ENCODE assay signal across 31 mouse cellular contexts in the genomic region with DNA sequence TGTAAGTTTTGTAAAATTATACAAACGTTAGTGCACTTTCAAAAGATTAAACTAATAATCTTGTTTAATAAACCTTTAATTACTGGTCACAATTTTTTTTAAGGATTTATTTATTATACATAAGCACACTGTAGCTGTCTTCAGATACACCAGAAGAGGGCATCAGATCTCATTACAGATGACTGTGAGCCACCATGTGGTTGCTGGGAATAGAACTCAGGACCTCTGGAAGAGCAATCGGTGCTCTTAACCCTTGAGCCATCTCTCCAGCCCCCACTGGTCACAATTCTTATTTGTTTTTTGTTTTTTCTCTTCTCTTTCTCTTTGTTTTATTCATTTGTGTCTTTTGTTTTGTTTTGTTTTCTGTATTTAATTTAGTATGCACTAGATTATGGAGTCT. TPM values are rescaled to one million over a fixed set of nuclear protein-coding genes. Genes with fewer than 3 reads are reported as not detected.
DNase-seq lines count a peak whose midpoint lies in the region; ATAC-seq and TF ChIP-seq lines count a peak whose summit lies in the region.
"Had no signal": no experiment of that assay in that cellular context is flagged by ENCODE, and none has a peak within 500 bp of the region (broad histone marks: within the 10 kb centered on the region; RNA-seq: fewer than 3 reads in every experiment).

No protein-coding gene starts in this region.

- 76% methylated on average over 2 of the region's 2 CpGs for WGBS in intestine, postnatal 0 days
- WGBS in intestine, embryonic 16.5 days: 83% methylated on average over 2 of the region's 2 CpGs
- 85% methylated on average over 2 of the region's 2 CpGs for WGBS in lung, postnatal 0 days
- WGBS in stomach, postnatal 0 days: 78% methylated on average over 2 of the region's 2 CpGs

- H3K9ac ChIP-seq in intestine, postnatal 0 days (ENCODE audit: low read depth, low read length): no peak overlapping the region
- H3K9ac ChIP-seq in intestine, embryonic 16.5 days (ENCODE audit: low read depth, low read length): no peak overlapping the region
- no peak overlapping the region for H3K9ac ChIP-seq in lung, postnatal 0 days (replicated peaks; ENCODE audit: low read depth)
- no peak overlapping the region for H3K9ac ChIP-seq in stomach, postnatal 0 days (ENCODE audit: low read length)
- H3K9ac ChIP-seq: heart, embryonic 12.5 days; heart, embryonic 15.5 days; hindbrain, embryonic 13.5 days had no signal

- H3K9me3 ChIP-seq in intestine, postnatal 0 days (ENCODE audit: control insufficient read depth): no peaks in the 10 kb centered on the region
- H3K9me3 ChIP-seq in intestine, embryonic 16.5 days (ENCODE audit: control insufficient read depth, low read length): no peaks in the 10 kb centered on the region
- H3K9me3 ChIP-seq in lung, postnatal 0 days (ENCODE audit: low read length): no peaks in the 10 kb centered on the region
- H3K9me3 ChIP-seq in stomach, postnatal 0 days (ENCODE audit: control insufficient read depth, low read length): no peaks in the 10 kb centered on the region
- H3K9me3 ChIP-seq: forebrain, embryonic 10.5 days; forebrain, embryonic 13.5 days; heart, embryonic 12.5 days; heart, embryonic 15.5 days; hindbrain, embryonic 13.5 days had no signal

- no peak overlapping the region for H3K27ac ChIP-seq in intestine, postnatal 0 days (ENCODE audit: low read depth, low read length)
- no peak overlapping the region for H3K27ac ChIP-seq in intestine, embryonic 16.5 days (ENCODE audit: low read length)
- no peak overlapping the region for H3K27ac ChIP-seq in left cerebral cortex, adult 2 months
- H3K27ac ChIP-seq in lung, postnatal 0 days (ENCODE audit: low read length): no peak overlapping the region
- H3K27ac ChIP-seq in stomach, postnatal 0 days (replicated peaks): no peak overlapping the region
- H3K27ac ChIP-seq: forebrain, embryonic 10.5 days; forebrain, embryonic 13.5 days; heart, embryonic 15.5 days; hindbrain, embryonic 13.5 days had no signal

- no peaks in the 10 kb centered on the region for H3K27me3 ChIP-seq in intestine, postnatal 0 days (replicated peaks; ENCODE audit: control insufficient read depth, insufficient read depth, low read length)
- no peaks in the 10 kb centered on the region for H3K27me3 ChIP-seq in intestine, embryonic 16.5 days (replicated peaks; ENCODE audit: control insufficient read depth, insufficient read depth, low read length)
- H3K27me3 ChIP-seq in lung, postnatal 0 days (replicated peaks; ENCODE audit: insufficient read depth, low read length): no peaks in the 10 kb centered on the region
- no peaks in the 10 kb centered on the region for H3K27me3 ChIP-seq in stomach, postnatal 0 days (ENCODE audit: control insufficient read depth, insufficient read depth, low read length)
- H3K27me3 ChIP-seq: forebrain, embryonic 13.5 days; heart, embryonic 12.5 days; heart, embryonic 15.5 days; hindbrain, embryonic 13.5 days had no signal

- no peak for TF ChIP-seq EP300 in lung, postnatal 0 days (IDR thresholded peaks at IDR 0.05)
- TF ChIP-seq EP300 in stomach, postnatal 0 days (optimal IDR thresholded peaks at IDR 0.05): no peak

- H3K4me2 ChIP-seq in intestine, postnatal 0 days (replicated peaks; ENCODE audit: low read depth): no peak overlapping the region
- no peak overlapping the region for H3K4me2 ChIP-seq in intestine, embryonic 16.5 days (ENCODE audit: low read depth, low read length)
- no peak overlapping the region for H3K4me2 ChIP-seq in lung, postnatal 0 days (replicated peaks; ENCODE audit: low read depth, low read length)
- no peak overlapping the region for H3K4me2 ChIP-seq in stomach, postnatal 0 days (replicated peaks; ENCODE audit: low read depth)
- H3K4me2 ChIP-seq: forebrain, embryonic 13.5 days; heart, embryonic 12.5 days; heart, embryonic 15.5 days; hindbrain, embryonic 13.5 days had no signal

- DNase-seq in left cerebral cortex, adult 2 months (ENCODE audit: extremely low spot score in 1 of 2, low spot score in 2 of 2): no peak
- no peak for DNase-seq in left cerebral cortex, adult 9 months (ENCODE audit: low spot score in 2 of 2)
- DNase-seq in lung, postnatal 0 days (ENCODE audit: low spot score): no peak
- no peak for DNase-seq in lung, postnatal 36 days
- DNase-seq in stomach, postnatal 0 days (ENCODE audit: low spot score): no peak
- DNase-seq in spleen, postnatal 4 days (ENCODE audit: low spot score in 2 of 2): no peak
- DNase-seq: adrenal gland, postnatal 10 days; adrenal gland, postnatal 36 days; cerebellum, adult 18-20 months; cerebellum, adult 9-10 months; cerebellum, postnatal 14 days; gastrocnemius, postnatal 10 days; gastrocnemius, postnatal 36 days; heart, postnatal 10 days had no signal

- TF ChIP-seq CTCF in intestine, postnatal 0 days (IDR thresholded peaks at IDR 0.05; ENCODE audit: low read depth): peak; percentile 20; the same call in 1 of the 2 replicates
- TF ChIP-seq CTCF in left cerebral cortex, adult 2 months (IDR thresholded peaks at IDR 0.05): peak; percentile 3; the same call in 1 of the 2 replicates
- TF ChIP-seq CTCF in lung, postnatal 0 days (IDR thresholded peaks at IDR 0.05): peak; percentile 7; the same call in 1 of the 2 replicates
- TF ChIP-seq CTCF in stomach, postnatal 0 days (IDR thresholded peaks at IDR 0.05; ENCODE audit: low read depth): peak; percentile 38

- peaks cover under 1% of the 10 kb centered on the region; the same call in 1 of the 2 replicates for H3K36me3 ChIP-seq in intestine, postnatal 0 days (ENCODE audit: control insufficient read depth, insufficient read depth)
- H3K36me3 ChIP-seq in intestine, embryonic 16.5 days (ENCODE audit: control insufficient read depth, insufficient read depth, low read length): no peaks in the 10 kb centered on the region
- H3K36me3 ChIP-seq in lung, postnatal 0 days (ENCODE audit: insufficient read depth, low read length): no peaks in the 10 kb centered on the region
- no peaks in the 10 kb centered on the region for H3K36me3 ChIP-seq in stomach, postnatal 0 days (ENCODE audit: control insufficient read depth, insufficient read depth, low read length)
- H3K36me3 ChIP-seq: heart, embryonic 15.5 days had no signal

- no peak overlapping the region for H3K4me3 ChIP-seq in intestine, postnatal 0 days (ENCODE audit: low read depth, low read length)
- H3K4me3 ChIP-seq in intestine, embryonic 16.5 days (ENCODE audit: low read length): no peak overlapping the region
- no peak overlapping the region for H3K4me3 ChIP-seq in left cerebral cortex, adult 2 months
- no peak overlapping the region for H3K4me3 ChIP-seq in lung, postnatal 0 days (ENCODE audit: low read depth, low read length)
- no peak overlapping the region for H3K4me3 ChIP-seq in stomach, postnatal 0 days (ENCODE audit: low read depth, low read length)
- H3K4me3 ChIP-seq: forebrain, embryonic 10.5 days; forebrain, embryonic 13.5 days; heart, embryonic 12.5 days; heart, embryonic 15.5 days; hindbrain, embryonic 13.5 days had no signal

- ATAC-seq in intestine, postnatal 0 days: no peak
- no peak for ATAC-seq in intestine, embryonic 16.5 days
- no peak for ATAC-seq in lung, postnatal 0 days
- ATAC-seq in stomach, postnatal 0 days (ENCODE audit: low FRiP score, low TSS enrichment): no peak
- ATAC-seq: CD4-positive, CD25-positive, alpha-beta regulatory T cell, adult 4 months; forebrain, embryonic 13.5 days; forebrain, embryonic 16.5 days; hindbrain, embryonic 16.5 days had no signal

- intact Hi-C loops in left cerebral cortex, adult 2 months (cut with DNase I): no loop called here

- H3K4me1 ChIP-seq in intestine, postnatal 0 days (replicated peaks; ENCODE audit: control insufficient read depth, insufficient read depth, low read length): no peaks in the 10 kb centered on the region
- H3K4me1 ChIP-seq in intestine, embryonic 16.5 days (ENCODE audit: control insufficient read depth, insufficient read depth, low read length): peaks cover 7% of the 10 kb centered on the region
- H3K4me1 ChIP-seq in lung, postnatal 0 days (ENCODE audit: insufficient read depth, low read depth, low read length): no peaks in the 10 kb centered on the region
- no peaks in the 10 kb centered on the region for H3K4me1 ChIP-seq in stomach, postnatal 0 days (replicated peaks; ENCODE audit: control insufficient read depth, insufficient read depth)

RNA-seq across cellular contexts. Expression of gene Brca2, which starts 2.8 kb away (rescaled TPM):
- polyA plus RNA-seq in intestine, postnatal 0 days (2015; fragmentation: Nextera tagmentation; extraction: Ambion mirVana): 6.6 and 6.7 TPM in 2 replicates
- polyA plus RNA-seq in intestine, embryonic 16.5 days (2015; fragmentation: Nextera tagmentation; extraction: Ambion mirVana): 12.8 TPM in 2 replicates
- 10 to 100 TPM in 1 of 2 experiments, 1 to 10 TPM in 1; 8.2 to 11.2 TPM for total RNA-seq in left cerebral cortex, adult 2 months (2021)
- 5.3 and 6.5 TPM in 2 replicates for polyA plus RNA-seq in lung, postnatal 0 days (2015; fragmentation: Nextera tagmentation; extraction: Ambion mirVana)
- polyA plus RNA-seq in stomach, postnatal 0 days (2015; fragmentation: Nextera tagmentation; extraction: Ambion mirVana): 6.1 and 6.6 TPM in 2 replicates

RNA-seq across cellular contexts. Expression of gene Zar1l, which starts 7.3 kb away (rescaled TPM):
- polyA plus RNA-seq in intestine, postnatal 0 days (2015; fragmentation: Nextera tagmentation; extraction: Ambion mirVana): not detected in 2 replicates
- polyA plus RNA-seq in intestine, embryonic 16.5 days (2015; fragmentation: Nextera tagmentation; extraction: Ambion mirVana): not detected in 2 replicates
- total RNA-seq in left cerebral cortex, adult 2 months (2021): 1 to 10 TPM in 1 of 2 experiments, under 1 TPM in 1; 0.68 to 1.2 TPM
- not detected in 2 replicates for polyA plus RNA-seq in lung, postnatal 0 days (2015; fragmentation: Nextera tagmentation; extraction: Ambion mirVana)
- not detected in 2 replicates for polyA plus RNA-seq in stomach, postnatal 0 days (2015; fragmentation: Nextera tagmentation; extraction: Ambion mirVana)
- total RNA-seq: adrenal gland, adult 18-20 months; adrenal gland, postnatal 10 days; adrenal gland, postnatal 36 days; gastrocnemius, adult 18-20 months; gastrocnemius, postnatal 10 days; gastrocnemius, postnatal 36 days; granulocyte monocyte progenitor cell, adult 5-6 weeks; heart, postnatal 10 days; hematopoietic stem cell, adult 5-6 weeks had no signal
- polyA plus RNA-seq: C2C12; CD4-positive, CD25-positive, alpha-beta regulatory T cell, adult 4 months; embryonic facial prominence, embryonic 11.5 days; embryonic facial prominence, embryonic 14.5 days; forebrain, embryonic 10.5 days; forebrain, embryonic 13.5 days; forebrain, embryonic 16.5 days; heart, embryonic 12.5 days; heart, embryonic 15.5 days; hindbrain, embryonic 13.5 days; hindbrain, embryonic 16.5 days had no signal
